Mouse (Mus musculus) heart, embryonic 14.5 days (tissue): Measurements from ENCODE around the gene Borcs7. TPM values are rescaled to one million over a fixed set of nuclear protein-coding genes. Genes with fewer than 3 reads are reported as not detected.

ENCODE experiments used
- ATAC-seq: fragments of 200-750 bp; cut with Nextera tagmentation; 2 replicates; pipeline ENCODE4 v1.8.0; 2017; ENCODE audit warnings: low read depth, moderate TSS enrichment; ENCODE audit not compliant: insufficient number of reproducible peaks, insufficient read depth, low FRiP score
- H3K27ac ChIP-seq, 2 experiments: fragments of 200-500 bp in 1 of 2; fragments of 300-500 bp in 1 of 2; sonication (generic) in 1 of 2; replicated peaks in 1 of 2; 2 replicates each; pipeline ENCODE4 v1.5.1; 2012 to 2014; ENCODE audit warnings: low read depth in 2 of 2, low read length in 2 of 2, control low read depth in 1 of 2, mild to moderate bottlenecking in 1 of 2, mixed read lengths in 1 of 2; ENCODE audit not compliant: control insufficient read depth in 1 of 2, insufficient read depth in 1 of 2
- H3K27me3 ChIP-seq: fragments of 300-500 bp; sonication (generic); 2 replicates; pipeline ENCODE4 v1.6.1; 2014; ENCODE audit warnings: mild to moderate bottlenecking, low read length, control low read depth; ENCODE audit not compliant: control insufficient read depth, insufficient read depth
- H3K36me3 ChIP-seq: fragments of 300-500 bp; sonication (generic); 2 replicates; pipeline ENCODE4 v1.6.1; 2014; ENCODE audit warnings: mild to moderate bottlenecking, control low read depth, low read length, mixed read lengths; ENCODE audit not compliant: control insufficient read depth, insufficient read depth
- H3K4me1 ChIP-seq, 2 experiments: fragments of 200-500 bp in 1 of 2; fragments of 300-500 bp in 1 of 2; sonication (generic) in 1 of 2; 2 replicates each; pipeline ENCODE4 v1.6.1; 2012 to 2014; ENCODE audit warnings: low read length in 2 of 2, control low read depth in 1 of 2, mixed read lengths in 1 of 2; ENCODE audit not compliant: control insufficient read depth in 2 of 2, insufficient read depth in 2 of 2
- H3K4me2 ChIP-seq: fragments of 300-500 bp; sonication (generic); 2 replicates; pipeline ENCODE4 v1.6.1; 2014; ENCODE audit warnings: mild to moderate bottlenecking, low read length
- H3K4me3 ChIP-seq, 2 experiments: fragments of 200-500 bp in 1 of 2; fragments of 300-500 bp in 1 of 2; sonication (generic) in 1 of 2; 2 replicates each; pipeline ENCODE4 v1.5.1; 2012 to 2014; ENCODE audit warnings: low read length in 2 of 2, mild to moderate bottlenecking in 2 of 2, control low read depth in 1 of 2, low read depth in 1 of 2, moderate library complexity in 1 of 2; ENCODE audit not compliant: control insufficient read depth in 1 of 2, insufficient read depth in 1 of 2
- H3K9ac ChIP-seq: fragments of 300-500 bp; sonication (generic); 2 replicates; pipeline ENCODE4 v1.6.1; 2014; ENCODE audit warnings: mild to moderate bottlenecking, low read length
- H3K9me3 ChIP-seq: fragments of 300-500 bp; sonication (generic); 2 replicates; pipeline ENCODE4 v1.6.1; 2016; ENCODE audit warnings: low read length, control low read depth; ENCODE audit not compliant: control insufficient read depth
- WGBS: fragments of 180-500 bp; shearing (Covaris S2); extraction: QIAGEN DNeasy Blood & Tissue Kit; methylation state at CpG from one replicate; pipeline ENCODE4 v1.1.7; 2014; 5-methylcytosine and 5-hydroxymethylcytosine counted together
- polyA plus RNA-seq: library from polyadenylated mRNA; unstranded; fragments of >200 nt; fragmentation: Nextera tagmentation; extraction: Ambion mirVana; gene quantifications from 2 replicates; pipeline ENCODE4 v1.2.1, GENCODE M21; 2014

The Borcs7 gene
- polyA plus RNA-seq, 1 experiment from 2014 or later: 20.0 TPM

DNA sequence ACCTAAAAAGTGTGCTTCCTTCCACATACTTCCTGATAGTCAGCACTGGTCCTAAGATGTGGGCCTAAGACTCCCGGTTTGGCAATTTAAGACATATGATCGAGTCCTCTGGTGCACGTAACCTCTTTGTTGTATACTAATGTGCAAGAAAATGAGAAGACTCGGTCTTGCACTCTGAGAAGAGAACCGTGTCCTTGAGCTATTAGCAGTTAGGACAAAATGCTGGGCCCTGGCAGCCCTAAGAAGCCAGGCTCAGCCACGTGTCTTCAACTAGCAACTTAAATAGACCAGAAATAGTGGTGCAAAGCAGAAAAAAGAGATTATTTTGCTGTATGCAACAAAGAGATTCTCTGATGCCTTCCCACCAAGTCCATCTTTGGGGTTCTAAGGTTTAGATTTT is 26.9 kb upstream of the Borcs7 start:
- Histone ChIP-seq H3K9me3 (no peaks in the 10 kb centered on the region), H3K27ac (no peak overlapping the region), H3K27me3 (no peaks in the 10 kb centered on the region), H3K9ac (no peak overlapping the region), H3K4me1 (peaks cover 6 to 25% of the 10 kb centered on the region in 2 experiments; a peak in 3 of 4 replicates), H3K4me2 (no peak overlapping the region), H3K4me3 (no peak overlapping the region), H3K36me3 (peaks cover 5% of the 10 kb centered on the region; the same call in 1 of the 2 replicates)
- no peak for ATAC-seq
- 80% methylated on average over 6 of the region's 6 CpGs for WGBS

DNA sequence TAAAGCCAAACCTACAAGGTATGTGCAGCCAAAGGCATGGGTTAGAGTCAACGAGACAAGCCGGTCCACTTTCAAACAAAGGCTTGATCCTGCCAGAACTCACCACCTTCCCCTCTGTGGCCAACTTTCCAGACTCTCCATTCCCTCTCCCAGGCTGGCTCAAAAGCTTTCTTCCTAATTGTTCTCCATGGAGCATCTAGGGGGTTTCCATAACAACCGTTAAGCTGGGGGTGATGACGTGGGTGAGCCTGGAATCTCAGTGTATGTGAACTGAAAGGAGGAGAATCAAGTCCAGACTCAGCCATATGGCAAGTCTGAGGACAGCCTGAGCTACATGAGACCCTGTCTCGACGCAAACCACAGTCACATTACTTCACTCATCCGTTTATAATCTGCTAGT is 24.2 kb upstream of the Borcs7 start:
- no peaks in the 10 kb centered on the region for H3K9me3 ChIP-seq
- 50% methylated on average over 7 of the region's 7 CpGs for WGBS
- H3K27me3 ChIP-seq: no peaks in the 10 kb centered on the region
- H3K4me3 ChIP-seq: no peak overlapping the region
- ATAC-seq: no peak
- H3K36me3 ChIP-seq: no peaks in the 10 kb centered on the region
- no peak overlapping the region for H3K4me2 ChIP-seq
- H3K9ac ChIP-seq: no peak overlapping the region
- H3K4me1 ChIP-seq: peaks cover 6 to 15% of the 10 kb centered on the region in 2 experiments; a peak in 2 of 4 replicates
- no peak overlapping the region for H3K27ac ChIP-seq

DNA sequence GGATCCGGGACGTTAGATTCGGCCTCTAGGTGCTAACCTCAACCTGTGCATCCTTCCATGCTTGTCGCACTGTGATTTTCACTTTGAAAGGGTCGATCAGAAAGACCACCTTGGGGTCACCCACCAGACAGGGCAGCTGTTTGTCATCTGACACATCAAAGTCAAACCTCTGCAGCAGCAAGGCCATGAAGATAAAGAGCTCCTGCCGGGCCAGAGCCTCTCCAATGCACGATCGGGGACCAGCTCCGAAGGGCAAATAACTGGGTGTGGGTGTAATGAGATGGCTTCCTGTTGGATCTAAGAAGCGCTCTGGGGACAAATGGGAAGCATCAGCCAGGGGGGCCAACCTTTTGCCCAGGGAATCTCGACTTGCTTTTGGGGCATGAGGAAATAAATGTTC is 22.4 kb upstream of the Borcs7 start:
- Histone ChIP-seq H3K4me2 (no peak overlapping the region), H3K36me3 (no peaks in the 10 kb centered on the region), H3K9ac (no peak overlapping the region), H3K9me3 (no peaks in the 10 kb centered on the region), H3K4me1 (peaks cover 4 to 6% of the 10 kb centered on the region in 2 experiments; a peak in 3 of 4 replicates), H3K27me3 (no peaks in the 10 kb centered on the region), H3K4me3 (no peak overlapping the region), H3K27ac (no peak overlapping the region)
- 53% methylated on average over 11 of the region's 11 CpGs for WGBS
- no peak for ATAC-seq

DNA sequence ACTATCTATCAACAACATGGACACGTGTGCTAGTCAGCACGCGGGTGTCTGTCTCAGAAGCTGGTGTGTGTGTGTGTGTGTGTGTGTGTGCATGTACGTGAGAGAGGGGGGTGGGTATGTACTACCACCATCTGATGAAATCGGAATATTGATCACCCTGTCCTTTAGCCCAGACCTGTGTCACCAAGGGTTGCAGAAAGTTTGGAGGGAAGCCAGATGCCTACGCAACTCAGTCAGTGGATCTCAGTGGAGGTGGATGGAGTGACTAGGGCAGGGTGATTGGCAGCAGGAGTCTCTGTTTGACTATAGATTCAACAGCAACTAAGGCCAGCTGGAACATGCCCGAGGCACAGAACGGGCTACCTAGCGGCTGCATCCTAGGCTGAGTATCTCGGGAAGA is 21.4 kb upstream of the Borcs7 start:
- Histone ChIP-seq H3K4me3 (no peak overlapping the region), H3K36me3 (no peaks in the 10 kb centered on the region), H3K27ac (no peak overlapping the region), H3K9ac (no peak overlapping the region), H3K4me2 (no peak overlapping the region), H3K27me3 (no peaks in the 10 kb centered on the region), H3K4me1 (peaks cover 0 to 4% of the 10 kb centered on the region in 2 experiments; a peak in 1 of 4 replicates), H3K9me3 (no peaks in the 10 kb centered on the region)
- WGBS: 86% methylated on average over 10 of the region's 10 CpGs
- ATAC-seq: no peak

DNA sequence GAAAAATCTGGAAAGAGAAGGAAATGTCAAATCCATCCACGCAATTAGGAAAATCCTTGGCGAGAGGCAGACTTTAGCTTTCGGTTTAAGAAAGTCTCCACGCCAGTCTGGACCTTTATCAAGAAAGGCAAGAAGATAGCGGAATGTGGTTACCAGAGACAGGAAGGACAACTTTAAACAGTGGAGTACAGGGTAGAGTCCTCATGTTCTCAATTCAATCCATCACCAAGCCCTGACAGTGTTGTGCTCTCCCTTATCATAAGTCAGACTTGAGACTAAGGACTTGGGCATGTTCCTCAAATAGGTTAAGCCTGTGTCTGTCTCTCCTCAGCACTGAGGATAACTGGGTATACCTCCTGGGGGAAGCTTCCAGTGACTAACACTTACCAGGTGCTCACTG is 19.9 kb upstream of the Borcs7 start:
- 21% methylated on average over 5 of the region's 5 CpGs for WGBS
- Histone ChIP-seq H3K4me1 (peaks cover 0 to 4% of the 10 kb centered on the region in 2 experiments; a peak in 1 of 4 replicates), H3K27ac (no peak overlapping the region), H3K4me2 (no peak overlapping the region), H3K27me3 (no peaks in the 10 kb centered on the region), H3K9me3 (no peaks in the 10 kb centered on the region), H3K9ac (no peak overlapping the region), H3K36me3 (no peaks in the 10 kb centered on the region), H3K4me3 (no peak overlapping the region)
- ATAC-seq: no peak

DNA sequence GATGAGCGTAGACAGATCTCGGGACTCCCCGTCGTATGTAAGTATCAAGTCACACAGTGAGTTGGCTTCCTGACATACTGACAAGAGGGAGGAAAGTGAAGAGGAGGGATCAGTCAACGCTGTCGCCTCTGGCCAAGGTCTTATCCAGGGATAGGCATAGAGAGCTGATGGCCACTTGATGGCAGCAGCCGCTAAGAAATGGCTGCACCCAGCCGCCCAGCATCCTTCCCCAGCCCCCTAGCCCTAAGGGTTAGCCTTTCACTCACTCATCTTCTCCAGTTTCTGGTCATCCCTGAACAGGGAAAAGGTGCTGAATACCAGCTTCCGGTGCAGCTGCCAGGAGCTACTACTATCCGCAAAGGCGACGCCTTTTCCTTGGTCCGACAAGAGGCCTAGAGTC is 19.0 kb upstream of the Borcs7 start:
- WGBS: 13% methylated on average over 13 of the region's 13 CpGs
- Histone ChIP-seq H3K27me3 (no peaks in the 10 kb centered on the region), H3K36me3 (no peaks in the 10 kb centered on the region), H3K9ac (no peak overlapping the region), H3K27ac (no peak overlapping the region), H3K4me2 (no peak overlapping the region), H3K9me3 (no peaks in the 10 kb centered on the region), H3K4me1 (peaks cover 0 to 4% of the 10 kb centered on the region in 2 experiments; a peak in 1 of 4 replicates), H3K4me3 (no peak overlapping the region)
- ATAC-seq: peak; percentile 56; the same call in 1 of the 2 replicates

DNA sequence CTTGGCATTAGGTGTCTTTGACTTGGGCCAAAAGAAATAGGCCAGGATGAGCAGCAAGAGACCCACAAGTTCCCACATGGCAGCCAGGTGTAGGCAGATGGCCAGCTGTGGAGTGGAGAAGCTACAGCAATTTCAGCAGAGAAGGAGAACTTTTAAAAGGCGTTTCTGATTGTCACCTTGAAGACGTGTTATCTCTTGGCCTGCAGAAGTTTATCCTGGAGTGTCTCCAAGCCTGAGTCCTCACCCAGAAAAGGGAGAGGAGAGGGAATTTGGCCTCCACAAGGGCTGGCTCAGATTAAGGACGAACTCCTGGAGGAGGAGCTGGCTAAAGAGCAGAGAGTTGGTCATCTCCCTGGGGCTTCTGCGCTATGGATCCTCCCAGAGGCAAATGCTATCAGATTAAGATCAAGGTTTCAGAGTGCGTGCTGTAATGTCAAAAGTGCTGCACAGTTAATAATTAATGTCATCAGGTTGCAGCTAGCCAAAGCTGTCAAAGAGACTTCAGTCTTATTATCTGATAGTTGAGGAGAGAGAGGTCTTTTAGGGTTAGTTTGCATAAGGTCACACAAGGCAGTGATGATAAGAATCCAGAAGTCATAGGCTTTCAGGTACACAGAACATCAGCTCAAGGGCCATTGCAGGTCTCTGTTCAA is 16.8 kb upstream of the Borcs7 start, which contains the start of gene Cyp17a1:
Cyp17a1 (minus strand) TSS at position 407 of the 653 bp plus-strand sequence.
- ATAC-seq: no peak
- Histone ChIP-seq H3K9me3 (no peaks in the 10 kb centered on the region), H3K4me2 (no peak within 1 kb of the TSS), H3K4me3 (no peak within 1 kb of the TSS), H3K27me3 (no peaks in the 10 kb centered on the region), H3K4me1 (peaks cover 0 to 4% of the 10 kb centered on the region in 2 experiments; a peak in 1 of 4 replicates), H3K9ac (no peak within 1 kb of the TSS), H3K36me3 (no peaks in the 10 kb centered on the region), H3K27ac (no peak within 1 kb of the TSS)
- WGBS: 25% methylated on average over 5 of the region's 5 CpGs

DNA sequence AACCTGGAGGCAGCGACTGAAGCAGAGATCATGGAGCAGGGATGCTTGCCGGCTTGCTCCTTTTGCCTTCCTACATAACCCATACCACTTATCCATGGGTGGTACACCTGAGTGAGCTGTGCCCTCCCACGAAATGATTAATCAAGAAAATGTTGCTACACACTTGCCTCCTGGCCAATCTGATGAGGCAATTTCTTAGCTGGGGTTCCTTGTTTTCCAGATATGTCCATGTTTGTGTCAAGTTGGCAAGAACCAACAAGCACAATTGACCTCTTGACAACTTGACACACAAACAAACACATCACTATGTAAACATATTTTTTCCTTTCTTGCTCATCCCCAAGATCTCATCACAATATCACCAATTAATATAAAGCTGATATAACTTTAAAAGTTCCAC is 14.1 kb upstream of the Borcs7 start:
- H3K4me2 ChIP-seq: no peak overlapping the region
- no peaks in the 10 kb centered on the region for H3K27me3 ChIP-seq
- H3K27ac ChIP-seq: no peak overlapping the region
- no peak for ATAC-seq
- WGBS: 84% methylated on average over 3 of the region's 3 CpGs
- peaks cover 9 to 10% of the 10 kb centered on the region in 2 experiments; a peak in 3 of 4 replicates for H3K4me1 ChIP-seq
- H3K36me3 ChIP-seq: no peaks in the 10 kb centered on the region
- no peak overlapping the region for H3K9ac ChIP-seq
- H3K4me3 ChIP-seq: no peak overlapping the region
- no peaks in the 10 kb centered on the region for H3K9me3 ChIP-seq
